Mouse (Mus musculus): ENCODE measurements around the gene Camta1.

The Camta1 gene

DNA sequence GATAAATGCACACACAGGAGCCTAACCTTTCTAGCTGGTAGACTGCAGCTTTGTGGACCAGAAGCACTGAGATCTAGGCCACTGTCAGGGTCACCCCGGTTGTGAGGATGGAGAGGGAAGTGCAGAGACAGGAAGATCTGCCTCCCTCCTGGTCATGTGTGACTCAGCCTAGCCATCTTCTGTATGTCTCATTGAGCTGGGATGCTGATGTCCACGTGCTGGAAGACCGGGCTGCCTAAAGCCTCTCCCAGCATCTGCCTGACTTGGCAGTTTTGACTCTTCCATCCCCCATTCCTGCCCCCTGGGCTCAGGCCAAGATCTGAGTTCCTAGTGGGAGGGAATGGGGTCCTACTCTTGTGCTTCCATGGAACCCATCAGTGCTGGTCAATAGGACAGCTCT, 557.7 kb downstream of the Camta1 start:
- no peak for DNase-seq

DNA sequence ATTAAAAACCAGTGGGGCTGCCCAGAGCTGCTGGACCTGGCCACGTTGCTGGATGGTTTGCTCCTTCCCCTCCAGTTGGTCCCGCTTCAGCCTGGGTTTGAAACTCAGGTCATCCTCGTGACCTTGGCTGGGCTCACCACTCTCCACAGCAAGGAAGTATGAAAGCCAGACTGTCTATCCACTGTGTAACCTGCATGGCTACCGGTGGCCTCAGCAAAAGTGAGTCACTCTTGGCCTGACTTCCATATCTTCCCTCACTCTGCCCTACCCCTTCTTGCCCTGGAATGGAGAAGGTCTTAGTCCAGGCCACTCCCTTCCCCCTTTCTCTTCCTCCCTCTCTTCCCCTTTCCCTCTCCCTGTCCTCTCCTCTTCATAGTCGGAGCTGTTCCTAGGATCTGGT, 558.2 kb downstream of the Camta1 start:
- no peak for DNase-seq

DNA sequence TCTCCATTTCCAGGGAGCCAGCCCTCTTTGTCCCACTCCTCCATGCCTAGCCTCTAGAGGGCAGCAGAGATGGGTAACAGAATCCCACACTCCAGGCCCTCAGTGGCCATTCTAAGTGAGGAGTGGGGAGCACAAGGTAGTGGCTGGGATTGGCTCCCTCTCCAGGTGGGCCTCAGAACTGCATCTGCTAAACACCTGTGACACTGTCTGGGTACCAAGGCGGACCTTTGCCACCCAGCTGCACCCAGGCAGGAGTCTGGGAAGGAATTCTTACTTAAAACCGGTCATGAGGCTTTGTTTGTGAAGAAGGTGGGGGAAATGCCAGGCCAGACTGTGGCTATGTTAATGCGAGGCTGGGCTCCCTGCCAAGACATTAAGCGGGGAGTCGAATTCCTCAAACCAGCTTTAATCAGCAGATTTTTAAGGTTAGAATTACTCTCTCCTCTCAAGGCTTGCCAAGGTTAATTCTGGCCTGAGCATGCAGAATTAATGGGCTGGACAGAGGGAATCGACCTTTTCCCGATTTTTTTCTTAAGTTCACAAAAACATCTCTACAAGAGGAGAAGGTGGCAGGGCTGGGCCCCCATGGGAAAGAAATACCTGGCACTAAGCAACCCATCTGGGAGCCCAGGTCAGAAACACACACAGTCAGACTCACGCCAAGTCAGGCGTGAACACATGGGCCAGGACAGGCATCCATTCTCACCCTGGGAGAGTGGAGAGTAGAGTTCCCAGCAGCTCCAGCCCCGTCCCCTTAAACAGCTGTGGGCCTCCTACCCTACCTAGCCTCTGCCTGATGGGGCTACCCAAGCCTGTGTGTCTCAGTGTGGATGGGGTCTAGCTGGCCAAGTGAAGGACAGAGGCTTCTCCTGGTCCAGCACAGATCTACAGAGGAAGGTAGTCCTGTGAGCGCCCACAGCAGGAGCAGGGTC, 559.2 kb downstream of the Camta1 start:
- DNase-seq, result peak; percentile 28

DNA sequence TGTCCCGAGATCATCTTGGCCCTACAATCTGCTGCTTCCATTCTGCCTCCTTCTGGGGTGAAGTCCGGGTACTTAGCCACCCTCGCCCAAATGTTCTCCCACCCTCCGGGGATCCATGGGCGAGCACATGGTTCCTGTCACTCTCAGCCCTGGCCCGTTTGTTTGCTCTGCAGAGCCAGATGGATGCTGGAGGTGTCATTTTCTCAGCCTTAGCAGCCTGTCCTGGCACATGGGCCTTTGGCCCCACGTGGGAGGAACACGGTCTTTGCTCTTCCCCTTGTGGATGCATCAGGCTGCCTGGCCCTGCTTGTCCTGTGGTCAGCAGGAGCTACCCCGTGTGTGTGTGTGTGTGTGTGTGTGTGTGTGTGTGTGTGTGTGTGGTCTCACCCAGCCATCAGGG, 560.3 kb downstream of the Camta1 start:
- no peak for DNase-seq

DNA sequence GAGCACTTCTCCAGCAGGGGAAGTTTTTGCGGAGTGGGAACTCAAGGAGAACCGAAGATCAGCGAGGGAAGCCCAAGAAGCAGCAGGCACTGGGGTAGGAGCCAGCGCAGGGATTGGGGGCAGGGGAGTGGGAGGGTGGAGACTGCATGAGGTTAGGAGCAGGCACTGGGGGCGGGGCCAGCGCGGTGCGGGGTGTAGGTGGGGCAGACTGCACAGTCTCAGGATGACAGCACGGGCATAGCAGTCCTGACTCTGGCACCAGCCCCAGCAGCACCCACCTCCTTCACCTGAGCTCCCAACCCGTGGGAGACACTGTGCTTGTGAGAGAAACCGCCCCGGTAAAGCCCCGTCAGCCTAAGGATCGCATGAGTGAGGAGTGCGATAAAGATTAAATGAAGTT, 561.0 kb downstream of the Camta1 start:
- DNase-seq, result no peak

DNA sequence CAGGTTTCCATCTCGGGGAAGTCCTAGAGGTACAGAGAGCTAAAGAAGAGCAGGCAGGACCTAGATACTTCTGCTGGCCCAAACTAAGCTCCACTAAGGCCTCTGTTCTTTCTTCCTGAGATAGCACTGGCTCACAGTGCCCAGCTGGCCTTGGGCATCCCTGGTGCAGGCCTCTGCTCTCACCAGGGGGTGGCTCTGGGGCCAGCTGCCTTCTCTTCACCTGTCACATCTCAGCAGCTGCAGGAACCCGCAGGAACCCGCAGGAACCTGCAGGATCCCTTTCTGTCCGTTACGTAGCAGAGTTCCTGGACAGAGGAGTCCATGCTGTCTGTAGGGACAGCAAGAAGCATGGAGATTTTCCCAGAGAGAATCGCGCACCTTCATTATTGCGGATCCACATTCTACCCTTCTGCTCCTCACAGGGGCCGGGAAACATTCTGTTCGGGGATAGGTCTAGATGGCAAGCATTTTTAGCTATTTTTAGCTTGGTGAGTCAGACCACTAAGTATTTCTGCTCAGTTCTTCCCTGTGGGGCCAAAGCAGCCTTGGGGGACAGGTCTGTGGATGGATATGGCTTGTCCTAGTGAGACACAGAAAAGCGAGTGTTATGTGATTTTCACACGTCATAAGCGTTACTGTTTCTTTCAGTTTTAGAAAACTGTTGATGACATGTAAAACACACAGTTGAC, 566.0 kb downstream of the Camta1 start:
- DNase-seq, result no peak

DNA sequence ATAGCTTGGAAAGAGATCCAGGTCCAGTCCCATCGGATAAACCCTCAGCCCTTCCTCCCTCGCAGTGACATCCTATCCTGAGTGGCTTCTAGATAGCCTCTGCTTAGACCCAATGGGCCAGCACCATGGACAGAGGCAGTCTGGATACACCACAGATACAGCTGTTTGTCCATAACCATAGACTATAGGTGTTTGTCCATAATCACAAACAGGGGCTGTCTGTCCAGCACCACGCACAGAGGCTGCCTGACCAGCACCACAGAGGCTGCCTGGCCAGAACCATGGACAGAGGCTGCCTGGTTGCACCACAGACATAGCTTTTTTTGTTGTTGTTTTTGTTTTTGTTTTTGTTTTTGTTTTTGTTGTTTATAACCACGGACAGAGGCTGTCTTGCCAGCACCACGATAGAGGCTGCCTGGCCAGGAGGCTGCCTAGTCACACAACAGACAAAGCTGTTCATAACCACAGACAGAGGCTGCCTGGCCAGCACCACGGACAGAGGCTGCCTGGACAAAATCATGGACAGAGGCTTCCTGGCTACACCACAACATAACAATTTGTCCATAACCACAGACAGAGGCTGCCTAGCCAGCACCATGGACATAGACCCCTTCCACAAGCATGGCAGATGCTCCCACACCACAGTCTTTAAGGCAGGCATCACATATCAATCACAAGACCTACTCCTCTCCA, 572.6 kb downstream of the Camta1 start:
- DNase-seq, result peak; percentile 44

DNA sequence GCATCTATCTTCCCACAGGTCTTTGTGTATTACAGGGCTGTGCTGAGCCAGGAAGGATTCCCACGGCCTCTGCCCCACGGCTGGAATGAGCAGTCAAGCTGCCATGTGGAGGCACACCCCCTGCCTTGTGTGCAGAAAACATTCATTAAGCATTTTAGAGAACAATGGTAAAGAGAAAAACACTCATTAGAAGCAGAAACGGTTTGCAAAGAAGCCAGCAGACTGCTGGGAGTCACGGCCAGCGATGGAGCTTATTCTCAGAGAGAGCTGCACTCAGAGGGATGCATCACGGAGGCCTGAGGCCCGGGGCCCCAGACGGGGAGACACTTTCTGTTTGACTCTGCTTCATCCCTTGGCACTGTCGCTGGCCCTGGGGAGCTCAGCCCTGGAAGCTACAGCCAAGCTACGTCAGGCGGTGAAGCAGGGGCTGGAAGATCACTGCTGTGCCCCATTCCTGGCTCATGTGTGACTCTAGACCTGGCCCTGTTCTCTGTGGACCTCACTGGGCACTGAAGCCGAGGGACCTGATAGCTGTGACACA, 575.7 kb downstream of the Camta1 start:
- DNase-seq, result no peak

DNA sequence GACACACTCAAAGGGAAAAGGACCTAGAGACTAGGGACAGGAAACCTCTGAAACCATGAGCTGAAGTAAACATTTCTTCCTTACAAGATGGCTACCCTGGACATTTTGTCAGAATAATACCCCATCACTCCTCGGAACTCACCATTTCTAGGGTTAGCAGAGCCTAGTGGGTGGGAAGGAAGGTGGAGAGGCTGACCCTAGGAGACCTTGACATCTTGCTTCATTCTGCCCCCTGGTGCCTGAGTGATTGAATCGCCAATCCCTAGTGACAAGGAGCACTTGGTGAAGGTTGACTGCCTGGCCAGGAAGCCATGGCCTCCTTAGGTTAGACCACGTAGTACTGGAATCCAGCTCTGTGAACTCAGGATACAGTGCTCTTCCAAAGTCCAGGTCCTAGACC, 576.2 kb downstream of the Camta1 start:
- DNase-seq, result no peak

DNA sequence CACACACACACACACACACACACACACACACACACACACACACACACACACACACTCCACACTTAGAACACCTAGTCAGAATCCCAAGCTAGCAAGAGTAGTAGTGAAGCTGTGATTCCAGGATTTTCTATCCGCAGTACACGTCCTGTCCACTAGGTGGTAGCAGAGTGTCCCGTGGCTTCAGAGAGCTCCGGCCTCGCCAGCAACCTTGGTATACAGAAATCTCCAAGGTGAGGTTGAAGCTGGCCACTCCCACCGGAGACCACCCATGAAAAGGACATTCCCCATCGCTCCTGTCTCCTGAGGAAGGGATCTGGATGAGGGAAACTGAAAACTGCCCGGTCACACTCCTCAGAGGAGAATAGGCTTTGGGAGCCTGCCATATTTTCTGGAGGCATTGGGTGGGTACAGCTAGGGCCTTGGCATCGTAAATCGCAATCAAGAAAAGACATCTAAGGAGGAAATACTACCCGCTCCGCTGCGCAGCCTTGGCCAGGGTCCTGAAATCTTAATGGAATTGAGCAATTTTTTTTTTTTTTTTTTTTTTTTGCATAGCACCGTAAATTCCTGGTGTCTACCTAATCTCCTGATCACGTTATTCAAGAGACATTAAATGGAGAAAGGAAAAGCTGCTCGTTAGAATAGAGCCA, 578.5 kb downstream of the Camta1 start:
- DNase-seq, result peak; percentile 62

DNA sequence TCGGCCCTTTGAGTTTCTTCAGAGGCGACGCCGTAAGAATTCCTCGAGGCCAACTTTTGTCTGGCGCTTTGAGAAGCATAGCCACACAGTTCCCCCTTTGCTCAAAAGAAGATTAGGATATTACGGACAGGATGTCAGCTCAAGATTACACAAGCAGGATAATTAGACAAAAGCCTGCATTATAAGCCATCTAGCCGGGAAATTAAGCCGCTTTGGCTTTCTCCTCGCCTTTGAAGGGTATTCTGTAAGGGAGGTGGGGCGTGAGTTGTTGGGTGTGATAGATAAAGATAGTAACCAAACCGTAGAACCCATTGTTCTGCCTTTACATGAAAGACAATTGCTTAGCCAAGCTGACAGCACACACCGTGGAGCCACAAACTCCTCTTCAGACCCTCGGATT, 579.6 kb downstream of the Camta1 start:
- DNase-seq, result no peak

DNA sequence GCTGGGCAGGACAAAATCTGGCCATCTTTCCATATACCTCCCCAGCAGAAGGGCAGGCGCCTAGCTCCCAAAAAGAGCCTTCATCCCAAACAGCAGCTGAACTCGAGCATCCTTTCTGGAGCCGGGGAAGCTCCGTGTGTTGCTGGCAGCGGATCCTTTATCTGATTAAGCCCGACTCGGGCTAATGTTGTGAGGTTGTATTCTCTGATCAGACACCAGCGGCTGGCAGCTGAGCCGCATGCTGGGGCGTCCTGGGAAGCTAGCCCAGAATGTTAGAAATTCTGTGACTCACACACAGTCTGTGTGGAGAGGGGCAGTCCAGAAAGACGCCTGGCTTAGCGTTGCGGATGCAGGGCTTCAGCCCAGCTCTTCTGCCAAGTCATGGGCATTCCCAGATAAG, 586.4 kb downstream of the Camta1 start:
- DNase-seq, result no peak

DNA sequence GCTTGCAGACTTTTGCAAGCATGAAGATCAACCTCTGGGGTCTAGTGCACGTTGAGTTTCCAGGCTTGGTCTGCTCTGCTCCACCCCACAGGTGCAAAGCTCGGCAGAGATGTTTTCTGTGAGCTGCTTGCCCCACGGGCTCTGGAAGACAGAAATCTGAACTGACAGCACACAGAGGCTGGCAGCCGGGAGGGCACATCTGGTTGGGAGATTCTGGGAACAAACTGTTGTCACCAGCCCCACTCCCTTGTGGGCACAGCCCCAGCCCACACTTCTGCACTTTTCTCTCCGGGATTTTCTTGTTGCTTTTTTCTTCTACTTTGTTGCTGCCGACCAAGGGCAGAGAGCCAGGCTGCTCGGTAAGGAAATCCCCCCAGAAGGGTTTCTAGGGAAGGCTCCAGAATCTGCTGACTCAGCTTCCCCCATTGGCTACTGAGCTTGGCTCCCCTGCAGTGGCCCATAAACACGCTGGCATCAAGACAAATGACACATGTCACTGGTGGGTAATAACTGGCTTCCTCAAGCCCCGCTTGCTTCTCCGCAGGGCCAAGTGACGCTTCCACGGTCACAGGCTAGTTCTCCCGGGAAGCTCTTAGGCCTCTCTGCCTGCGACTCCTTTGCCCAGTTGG, 597.8 kb downstream of the Camta1 start:
- DNase-seq, result no peak

DNA sequence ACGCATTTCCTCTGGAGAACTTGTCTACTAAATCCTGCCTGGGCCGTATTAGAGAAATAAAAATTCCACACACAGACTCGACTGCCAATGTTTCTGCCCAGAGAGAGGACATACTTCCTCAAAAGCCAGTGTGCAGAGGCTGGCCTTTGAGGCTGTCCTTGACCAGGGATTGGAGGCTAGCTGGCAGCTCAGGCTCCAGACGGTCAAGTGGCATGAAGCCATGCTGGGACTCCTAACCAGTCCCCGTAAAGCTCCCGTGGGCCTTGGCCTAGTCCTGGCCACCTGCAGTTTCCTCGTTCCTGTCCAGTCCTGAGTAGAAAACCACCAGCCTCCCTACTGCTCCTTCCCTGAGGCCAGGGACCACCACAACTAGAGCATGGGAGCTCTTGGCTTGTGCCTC, 598.6 kb downstream of the Camta1 start:
- DNase-seq, result no peak

DNA sequence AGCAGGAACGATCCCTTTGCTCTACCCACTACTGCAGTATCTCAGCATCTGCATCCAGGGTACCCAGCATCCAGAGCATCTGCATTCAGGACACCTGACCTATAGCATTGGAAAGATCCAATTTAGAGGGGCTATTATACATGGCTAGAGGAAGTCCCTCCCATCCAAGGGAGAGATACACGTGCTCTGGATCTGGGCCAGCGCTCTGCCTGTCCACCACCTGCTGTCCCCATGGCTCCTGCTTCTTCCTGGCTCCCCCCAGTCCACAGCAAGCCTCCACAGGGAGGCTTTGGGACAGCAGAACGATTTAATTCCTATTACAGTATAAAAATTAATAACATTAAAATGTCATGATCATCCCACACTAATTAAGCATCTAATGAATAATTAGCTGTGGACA, 605.1 kb downstream of the Camta1 start:
- DNase-seq, result no peak

DNA sequence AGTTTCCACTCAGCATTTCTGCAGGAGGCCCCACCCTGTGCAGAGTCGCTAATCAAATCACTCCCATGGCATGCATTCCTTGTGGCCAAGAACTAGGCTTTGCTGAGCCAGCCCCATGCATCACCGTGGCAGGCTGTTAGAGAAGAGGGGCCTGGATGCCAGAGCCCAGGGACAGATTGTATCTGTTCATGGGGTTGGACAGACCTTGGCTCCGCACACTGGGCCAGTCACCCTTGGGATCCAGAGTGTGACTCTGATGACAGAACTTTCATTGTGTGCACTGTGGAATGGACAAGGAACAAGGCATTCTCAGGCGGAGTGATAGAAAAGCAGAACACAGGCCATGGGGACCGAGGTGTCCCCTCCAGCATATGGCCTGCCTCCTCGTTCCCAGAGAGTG, 610.9 kb downstream of the Camta1 start:
- no peak for DNase-seq

DNA sequence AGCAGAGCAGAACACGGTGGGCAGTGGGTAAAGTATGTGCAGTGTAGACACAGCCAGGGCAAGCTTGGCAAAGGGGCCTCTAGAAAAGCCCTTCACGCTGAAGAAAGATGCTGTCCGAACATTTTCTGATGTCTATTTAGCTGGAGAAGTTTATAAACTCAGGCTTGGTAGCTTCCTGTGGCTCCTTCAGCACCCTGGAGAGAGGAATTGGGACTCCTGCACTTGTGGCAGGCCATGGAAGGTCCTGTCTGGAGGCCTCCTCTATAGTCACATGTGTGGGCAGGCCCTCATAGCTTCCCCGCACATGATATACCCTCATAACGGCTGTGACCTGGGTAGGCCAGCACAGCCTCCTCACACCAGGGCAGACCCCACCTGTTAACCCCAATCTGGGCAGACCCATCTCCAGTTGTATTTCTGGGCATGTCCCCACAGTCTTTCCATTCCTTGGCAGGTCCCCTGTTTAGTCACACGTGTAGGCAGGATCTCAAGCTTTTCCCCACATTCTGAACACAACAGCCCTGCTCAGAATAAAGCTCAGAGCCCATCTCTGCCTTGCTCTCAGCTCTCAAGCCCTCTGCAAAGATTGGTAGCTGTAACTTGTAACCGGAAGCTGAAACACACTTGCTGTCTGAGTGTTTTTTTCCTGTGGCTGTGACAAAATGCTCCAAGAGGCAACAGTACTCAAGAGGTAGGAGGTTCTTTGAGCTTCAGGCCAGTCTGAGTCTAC, 616.4 kb downstream of the Camta1 start:
- DNase-seq, result no peak

DNA sequence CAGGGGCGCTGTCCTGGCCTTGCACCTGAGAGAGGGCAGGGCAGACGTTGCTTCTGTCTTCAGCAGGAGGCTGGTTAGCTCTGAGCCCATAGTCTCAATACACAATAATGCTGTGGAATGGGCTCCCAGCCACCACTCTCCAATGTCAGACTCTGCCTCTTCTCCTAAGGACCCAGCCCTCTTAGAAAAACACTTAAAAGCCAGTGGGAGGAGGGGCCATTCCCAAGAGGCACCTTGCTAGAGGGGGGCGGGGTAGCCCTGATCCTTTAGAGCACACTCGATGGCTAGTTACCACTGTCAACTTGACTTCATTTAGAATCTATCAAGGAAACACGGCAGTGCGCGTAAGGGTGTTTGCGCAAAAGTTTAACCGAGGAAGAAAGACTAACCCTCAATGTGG, 618.2 kb downstream of the Camta1 start:
- DNase-seq, result no peak

DNA sequence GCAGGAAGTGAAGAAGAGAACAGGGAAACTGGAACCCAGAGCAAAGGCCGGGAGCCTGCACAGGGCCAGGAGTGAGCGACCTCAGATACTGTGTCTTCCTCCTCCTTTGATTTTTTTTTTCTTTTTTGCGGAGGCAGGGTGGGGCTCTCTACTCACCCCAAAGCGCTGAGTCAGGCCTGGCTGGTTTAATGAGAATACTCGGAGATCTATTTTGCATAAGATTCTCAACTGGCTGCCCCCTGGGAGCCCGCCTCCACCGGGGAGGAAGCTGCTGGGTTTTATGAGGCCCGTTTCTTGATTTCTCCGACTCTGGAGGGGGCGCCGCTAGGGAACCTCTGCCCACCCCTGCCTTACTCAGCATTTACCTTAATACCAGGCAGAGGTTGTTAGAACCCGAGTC, 618.9 kb downstream of the Camta1 start:
- DNase-seq, result no peak

DNA sequence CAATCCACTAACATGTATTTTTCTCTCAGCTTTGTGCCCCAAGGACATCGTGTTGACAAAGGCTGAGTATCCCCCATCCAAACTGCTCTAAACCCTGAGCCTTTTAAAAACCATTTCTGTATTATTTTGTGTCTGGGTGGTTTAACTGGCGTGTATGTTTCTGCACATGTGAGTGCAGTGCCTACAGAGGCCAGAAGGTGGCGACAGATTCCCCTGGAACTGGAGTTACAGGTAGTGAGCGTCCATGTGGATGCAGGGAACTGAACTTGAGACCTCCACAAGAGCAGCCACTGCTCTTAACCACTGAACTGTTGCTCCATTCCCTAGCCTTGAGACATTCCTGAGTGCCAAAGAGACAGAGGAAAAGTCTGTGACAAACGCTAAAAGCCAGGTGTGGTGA, 621.2 kb downstream of the Camta1 start:
- no peak for DNase-seq

DNA sequence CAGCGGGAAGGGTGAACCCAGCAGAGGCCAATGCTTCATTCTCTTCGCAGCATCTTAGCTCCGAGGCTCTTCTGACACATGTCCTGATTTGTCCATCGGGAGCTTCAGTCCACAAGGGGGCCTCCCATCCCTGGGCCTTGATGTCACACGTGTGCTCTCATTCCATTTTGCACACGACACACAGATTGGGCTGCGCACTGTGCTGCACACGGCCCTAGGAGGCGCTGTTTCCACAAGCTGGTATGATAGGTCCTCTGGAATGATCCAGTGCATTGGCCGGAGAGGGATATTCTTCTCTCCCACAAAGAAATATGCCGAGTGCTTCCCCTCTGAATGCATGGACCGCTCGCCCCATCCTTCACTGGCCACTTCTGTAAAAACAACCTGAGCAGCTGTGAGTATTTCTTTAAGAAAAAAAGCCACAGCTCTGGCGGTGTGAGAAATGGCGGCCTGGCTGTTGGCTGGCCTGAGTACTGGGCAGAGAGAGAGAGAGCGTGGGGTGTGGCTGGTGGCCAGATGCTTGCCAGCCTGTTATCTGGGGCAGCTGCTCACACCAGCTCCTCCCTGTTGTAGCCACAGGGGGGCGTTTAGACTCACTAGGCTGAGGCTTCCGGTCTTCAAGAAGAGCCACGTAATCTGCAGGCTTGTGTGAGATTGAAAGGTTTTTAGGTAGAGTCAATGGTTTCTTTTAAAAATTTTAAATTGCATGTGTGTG, 622.5 kb downstream of the Camta1 start:
- DNase-seq, result no peak

Measured in lung, postnatal 14 days (tissue).